Mouse (Mus musculus): ENCODE results near the gene Dicer1.
A peak's percentile ranks its signal among the peaks of the same experiment; 100 is the strongest.

The Dicer1 gene

GRCm38 (mm10) chr12:104677371-104677924, 74.3 kb downstream of the Dicer1 start:
- DNase-seq (ENCODE audit: low spot score) = peak; percentile 17

GRCm38 (mm10) chr12:104676535-104677370, 75.0 kb downstream of the Dicer1 start:
- DNase-seq (ENCODE audit: low spot score) = no peak

GRCm38 (mm10) chr12:104672976-104673375, 78.8 kb downstream of the Dicer1 start:
- DNase-seq (ENCODE audit: low spot score) = no peak

GRCm38 (mm10) chr12:104672406-104672805, 79.3 kb downstream of the Dicer1 start:
- DNase-seq (ENCODE audit: low spot score) = no peak

GRCm38 (mm10) chr12:104667846-104668245, 83.9 kb downstream of the Dicer1 start:
- no peak for DNase-seq (ENCODE audit: low spot score)

GRCm38 (mm10) chr12:104665951-104666350, 85.8 kb downstream of the Dicer1 start:
- no peak for DNase-seq (ENCODE audit: low spot score)

- no peak for DNase-seq (ENCODE audit: low spot score)
Measured at GRCm38 (mm10) chr12:104665521-104665920, 86.2 kb downstream of the Dicer1 start.

GRCm38 (mm10) chr12:104656146-104656545, 95.6 kb downstream of the Dicer1 start:
- DNase-seq (ENCODE audit: low spot score) = no peak

GRCm38 (mm10) chr12:104655006-104655405, 96.7 kb downstream of the Dicer1 start:
- peak; percentile 9 for DNase-seq (ENCODE audit: low spot score)

- DNase-seq (ENCODE audit: low spot score) = no peak
Measured at GRCm38 (mm10) chr12:104652021-104652420, 99.7 kb downstream of the Dicer1 start.

- DNase-seq (ENCODE audit: low spot score) = no peak
Measured at GRCm38 (mm10) chr12:104651269-104651668, 100.5 kb downstream of the Dicer1 start.

- no peak for DNase-seq (ENCODE audit: low spot score)
Measured at GRCm38 (mm10) chr12:104650510-104651260, 101.1 kb downstream of the Dicer1 start.

GRCm38 (mm10) chr12:104648366-104648765, 103.4 kb downstream of the Dicer1 start:
- no peak for DNase-seq (ENCODE audit: low spot score)

GRCm38 (mm10) chr12:104642337-104642736, 109.4 kb downstream of the Dicer1 start:
- DNase-seq (ENCODE audit: low spot score) = peak; percentile 18

- peak; percentile 46 for DNase-seq (ENCODE audit: low spot score)
Measured at GRCm38 (mm10) chr12:104640934-104641333, 110.8 kb downstream of the Dicer1 start.

GRCm38 (mm10) chr12:104638156-104638555, 113.6 kb downstream of the Dicer1 start:
- DNase-seq (ENCODE audit: low spot score) = peak; percentile 4

All from urinary bladder, postnatal 14 days (tissue).